In the genomic region with DNA sequence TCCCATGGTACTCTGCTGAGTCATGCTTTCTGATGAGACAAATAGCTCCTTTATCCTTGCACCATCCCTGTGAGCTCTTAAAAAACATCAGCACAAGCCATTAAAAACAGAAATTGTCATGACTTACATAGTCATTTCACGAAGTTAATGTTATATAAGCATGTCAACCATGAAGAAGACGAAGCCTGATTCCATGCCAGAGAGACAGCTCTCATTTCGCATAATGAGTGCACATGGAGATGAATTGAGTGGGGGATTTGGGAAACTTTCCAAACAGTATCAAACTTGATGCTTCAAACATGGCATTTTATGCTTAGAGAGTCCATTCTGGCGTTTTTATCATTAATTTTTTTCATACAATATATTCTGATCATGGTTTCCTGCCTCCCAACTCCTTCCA, we compare ENCODE assay signal across 29 mouse cellular contexts. TPM values are rescaled to one million over a fixed set of nuclear protein-coding genes. Genes with fewer than 3 reads are reported as not detected.
A peak's percentile ranks its signal among the peaks of the same experiment; 100 is the strongest.
DNase-seq lines count a peak whose midpoint lies in the region; ATAC-seq and TF ChIP-seq lines count a peak whose summit lies in the region.
"Had no signal": no experiment of that assay in that cellular context is flagged by ENCODE, and none has a peak within 500 bp of the region (broad histone marks: within the 10 kb centered on the region; RNA-seq: fewer than 3 reads in every experiment).

No protein-coding gene starts in this region.

- no peaks in the 10 kb centered on the region for H3K9me3 ChIP-seq in forebrain, embryonic 16.5 days (ENCODE audit: control insufficient read depth, low read length)
- H3K9me3 ChIP-seq in forebrain, embryonic 11.5 days (ENCODE audit: control insufficient read depth, low read length) = no peaks in the 10 kb centered on the region
- H3K9me3 ChIP-seq: embryonic facial prominence, embryonic 12.5 days; heart, embryonic 12.5 days; heart, embryonic 15.5 days; hindbrain, embryonic 10.5 days; hindbrain, embryonic 13.5 days; intestine, embryonic 15.5 days had no signal

- no peaks in the 10 kb centered on the region for H3K27me3 ChIP-seq in forebrain, embryonic 16.5 days (replicated peaks; ENCODE audit: control insufficient read depth, insufficient read depth, low read length)
- H3K27me3 ChIP-seq in forebrain, embryonic 11.5 days (ENCODE audit: control insufficient read depth, insufficient read depth, low read length) = no peaks in the 10 kb centered on the region
- H3K27me3 ChIP-seq: embryonic facial prominence, embryonic 12.5 days; heart, embryonic 12.5 days; heart, embryonic 15.5 days; hindbrain, embryonic 13.5 days; intestine, embryonic 15.5 days had no signal

- WGBS in forebrain, embryonic 16.5 days = 44% methylated on average over 4 of the region's 4 CpGs
- WGBS in forebrain, embryonic 11.5 days = 82% methylated on average over 4 of the region's 4 CpGs

- TF ChIP-seq POLR2A in brain, embryonic 14.5 days (IDR thresholded peaks at IDR 0.05; ENCODE audit: borderline replicate concordance, extremely low read depth, insufficient read depth, insufficient read length, poor library complexity, severe bottlenecking) = no peak

- no peak overlapping the region for H3K4me3 ChIP-seq in forebrain, embryonic 16.5 days (replicated peaks; ENCODE audit: low read length)
- H3K4me3 ChIP-seq in forebrain, embryonic 11.5 days (ENCODE audit: low read depth, low read length) = no peak overlapping the region
- H3K4me3 ChIP-seq: embryonic facial prominence, embryonic 12.5 days; erythroblast, embryonic 14.5 days; gastrocnemius, adult 2 months; heart, embryonic 12.5 days; heart, embryonic 15.5 days; hindbrain, embryonic 10.5 days; hindbrain, embryonic 13.5 days; intestine, embryonic 15.5 days had no signal

- H3K9ac ChIP-seq in forebrain, embryonic 16.5 days (replicated peaks; ENCODE audit: low read depth, low read length) = no peak overlapping the region
- no peak overlapping the region for H3K9ac ChIP-seq in forebrain, embryonic 11.5 days (ENCODE audit: low read length)
- H3K9ac ChIP-seq: embryonic facial prominence, embryonic 12.5 days; heart, embryonic 12.5 days; heart, embryonic 15.5 days; hindbrain, embryonic 13.5 days; intestine, embryonic 15.5 days had no signal

- no peak for TF ChIP-seq CTCF in brain, embryonic 14.5 days (IDR thresholded peaks at IDR 0.05; ENCODE audit: borderline replicate concordance, extremely low read depth, insufficient read depth, insufficient read length)

- no peak overlapping the region for H3K27ac ChIP-seq in forebrain, embryonic 16.5 days (ENCODE audit: low read length)
- H3K27ac ChIP-seq in forebrain, embryonic 11.5 days (ENCODE audit: low read depth, low read length) = no peak overlapping the region
- H3K27ac ChIP-seq: embryonic facial prominence, embryonic 12.5 days; gastrocnemius, adult 2 months; heart, embryonic 15.5 days; hindbrain, embryonic 10.5 days; hindbrain, embryonic 13.5 days; intestine, embryonic 15.5 days had no signal

- ATAC-seq in forebrain, embryonic 16.5 days = peak; percentile 52; the same call in 1 of the 2 replicates
- ATAC-seq in forebrain, embryonic 11.5 days (replicated peaks; ENCODE audit: low FRiP score) = no peak
- ATAC-seq: CD4-positive, CD25-positive, alpha-beta regulatory T cell, adult 4 months; hindbrain, embryonic 16.5 days; intestine, embryonic 15.5 days had no signal

- H3K36me3 ChIP-seq in forebrain, embryonic 16.5 days (ENCODE audit: control insufficient read depth, insufficient read depth) = no peaks in the 10 kb centered on the region
- H3K36me3 ChIP-seq in forebrain, embryonic 11.5 days (ENCODE audit: control insufficient read depth, insufficient read depth, low read length) = no peaks in the 10 kb centered on the region
- H3K36me3 ChIP-seq: embryonic facial prominence, embryonic 12.5 days; heart, embryonic 12.5 days; heart, embryonic 15.5 days; hindbrain, embryonic 10.5 days; hindbrain, embryonic 13.5 days; intestine, embryonic 15.5 days had no signal

- DNase-seq in forebrain, embryonic 11.5 days (ENCODE audit: low spot score) = no peak
- peak; percentile 9 for DNase-seq in layer of hippocampus, adult 9-10 months (ENCODE audit: low spot score)
- no peak for DNase-seq in layer of hippocampus, adult 11-12 months (ENCODE audit: low spot score)
- DNase-seq in brain, embryonic 14.5 days (ENCODE audit: low read depth) = peak; percentile 79
- DNase-seq in telencephalon, adult 2 months (ENCODE audit: low read depth, low spot score) = peak; percentile 21
- no peak for DNase-seq in cerebellum, adult 11 months
- DNase-seq: adrenal gland, adult 2 months; adrenal gland, postnatal 25 days; cerebellum, adult 18-20 months; cerebellum, adult 9-10 months; cerebellum, postnatal 14 days; gastrocnemius, adult 2 months; gastrocnemius, postnatal 14 days; heart, adult 11 months; heart, postnatal 10 days; heart, postnatal 36 days; kidney, adult 11 months; kidney, adult 8-10 months had no signal

- no peak overlapping the region for H3K4me2 ChIP-seq in forebrain, embryonic 16.5 days (ENCODE audit: low read length)
- H3K4me2 ChIP-seq in forebrain, embryonic 11.5 days (ENCODE audit: low read depth, low read length, severe bottlenecking) = no peak overlapping the region
- H3K4me2 ChIP-seq: embryonic facial prominence, embryonic 12.5 days; heart, embryonic 12.5 days; heart, embryonic 15.5 days; hindbrain, embryonic 13.5 days; intestine, embryonic 15.5 days had no signal

- H3K4me1 ChIP-seq in forebrain, embryonic 16.5 days (replicated peaks; ENCODE audit: control insufficient read depth, insufficient read depth, low read length) = no peaks in the 10 kb centered on the region
- H3K4me1 ChIP-seq in forebrain, embryonic 11.5 days (replicated peaks; ENCODE audit: control insufficient read depth, insufficient read depth, low read length) = no peaks in the 10 kb centered on the region
- H3K4me1 ChIP-seq: embryonic facial prominence, embryonic 12.5 days; heart, embryonic 15.5 days; hindbrain, embryonic 10.5 days; hindbrain, embryonic 13.5 days; intestine, embryonic 15.5 days had no signal

RNA-seq across cellular contexts. Expression of a gene that starts 58.3 kb away (rescaled TPM):
- 0.70 and 1.6 TPM in 2 replicates for polyA plus RNA-seq in forebrain, embryonic 16.5 days (2015; fragmentation: Nextera tagmentation; extraction: Ambion mirVana)
- 0.11 TPM in 1 of 2 replicates, not detected in the other for polyA plus RNA-seq in forebrain, embryonic 11.5 days (2014; fragmentation: Nextera tagmentation; extraction: Ambion mirVana)
- 0.39 and 1.4 TPM in 2 replicates for polyA plus RNA-seq in brain, embryonic 14.5 days (2012; rRNA removed)
- polyA plus RNA-seq: adrenal gland, adult 2 months; C2C12; CD4-positive, CD25-positive, alpha-beta regulatory T cell, adult 4 months; embryonic facial prominence, embryonic 12.5 days; erythroblast, embryonic 14.5 days had no signal

Comparison
In these comparisons a context has a peak if more than half of its experiments do, and no peak if none do; other contexts are left out.
1. DNase-seq: peak in layer of hippocampus, adult 9-10 months (single experiment), brain, embryonic 14.5 days (single experiment) and telencephalon, adult 2 months (single experiment); none in forebrain, embryonic 11.5 days (single experiment), layer of hippocampus, adult 11-12 months (single experiment) and cerebellum, adult 11 months (single experiment).